Mouse (Mus musculus): ENCODE measurements around the gene Rasd1. TPM values are rescaled to one million over a fixed set of nuclear protein-coding genes. Genes with fewer than 3 reads are reported as not detected.

Rasd1 gene
- polyA plus RNA-seq, 1 experiment, result 3.7 TPM

- no peak overlapping the region for H3K4me3 ChIP-seq (ENCODE audit: insufficient read depth, low read length)
- H3K4me1 ChIP-seq (ENCODE audit: control insufficient read depth, insufficient read depth, low read length), result no peaks in the 10 kb centered on the region
- H3K27ac ChIP-seq (ENCODE audit: insufficient read depth, low read length), result no peak overlapping the region
- TF ChIP-seq CTCF (IDR thresholded peaks at IDR 0.05; ENCODE audit: extremely low read depth, insufficient read depth, low read length) (no peak), POLR2A (IDR thresholded peaks at IDR 0.05; ENCODE audit: extremely low read depth, insufficient read depth, low read length) (no peak)
These were observed 23.4 kb downstream of the Rasd1 start for GRCm38 (mm10) chr11:59941391-59941790.

- Histone ChIP-seq H3K27ac (ENCODE audit: insufficient read depth, low read length) (no peak overlapping the region), H3K4me3 (ENCODE audit: insufficient read depth, low read length) (no peak overlapping the region), H3K4me1 (ENCODE audit: control insufficient read depth, insufficient read depth, low read length) (no peaks in the 10 kb centered on the region)
- TF ChIP-seq POLR2A (IDR thresholded peaks at IDR 0.05; ENCODE audit: extremely low read depth, insufficient read depth, low read length) (no peak), CTCF (IDR thresholded peaks at IDR 0.05; ENCODE audit: extremely low read depth, insufficient read depth, low read length) (no peak)
These were observed 24.1 kb downstream of the Rasd1 start for GRCm38 (mm10) chr11:59940645-59941044.

GRCm38 (mm10) chr11:59939821-59940220, 24.9 kb downstream of the Rasd1 start:
- no peaks in the 10 kb centered on the region for H3K4me1 ChIP-seq (ENCODE audit: control insufficient read depth, insufficient read depth, low read length)
- TF ChIP-seq POLR2A (IDR thresholded peaks at IDR 0.05; ENCODE audit: extremely low read depth, insufficient read depth, low read length), result no peak
- TF ChIP-seq CTCF (IDR thresholded peaks at IDR 0.05; ENCODE audit: extremely low read depth, insufficient read depth, low read length), result no peak
- H3K27ac ChIP-seq (ENCODE audit: insufficient read depth, low read length), result no peak overlapping the region
- no peak overlapping the region for H3K4me3 ChIP-seq (ENCODE audit: insufficient read depth, low read length)

GRCm38 (mm10) chr11:59937615-59938014, 27.1 kb downstream of the Rasd1 start:
- TF ChIP-seq CTCF (IDR thresholded peaks at IDR 0.05; ENCODE audit: extremely low read depth, insufficient read depth, low read length), result no peak
- no peak for TF ChIP-seq POLR2A (IDR thresholded peaks at IDR 0.05; ENCODE audit: extremely low read depth, insufficient read depth, low read length)
- Histone ChIP-seq H3K4me3 (ENCODE audit: insufficient read depth, low read length) (no peak overlapping the region), H3K27ac (ENCODE audit: insufficient read depth, low read length) (no peak overlapping the region), H3K4me1 (ENCODE audit: control insufficient read depth, insufficient read depth, low read length) (no peaks in the 10 kb centered on the region)

- TF ChIP-seq POLR2A (IDR thresholded peaks at IDR 0.05; ENCODE audit: extremely low read depth, insufficient read depth, low read length) (no peak), CTCF (IDR thresholded peaks at IDR 0.05; ENCODE audit: extremely low read depth, insufficient read depth, low read length) (no peak)
- Histone ChIP-seq H3K27ac (ENCODE audit: insufficient read depth, low read length) (no peak overlapping the region), H3K4me3 (ENCODE audit: insufficient read depth, low read length) (no peak overlapping the region), H3K4me1 (ENCODE audit: control insufficient read depth, insufficient read depth, low read length) (no peaks in the 10 kb centered on the region)
These were observed 27.7 kb downstream of the Rasd1 start for GRCm38 (mm10) chr11:59937023-59937422.

- Histone ChIP-seq H3K27ac (ENCODE audit: insufficient read depth, low read length) (no peak overlapping the region), H3K4me3 (ENCODE audit: insufficient read depth, low read length) (no peak overlapping the region), H3K4me1 (ENCODE audit: control insufficient read depth, insufficient read depth, low read length) (no peaks in the 10 kb centered on the region)
- TF ChIP-seq CTCF (IDR thresholded peaks at IDR 0.05; ENCODE audit: extremely low read depth, insufficient read depth, low read length) (no peak), POLR2A (IDR thresholded peaks at IDR 0.05; ENCODE audit: extremely low read depth, insufficient read depth, low read length) (no peak)
These were observed 30.8 kb downstream of the Rasd1 start for GRCm38 (mm10) chr11:59933943-59934342.

GRCm38 (mm10) chr11:59932560-59933337, 32.0 kb downstream of the Rasd1 start:
- no peaks in the 10 kb centered on the region for H3K4me1 ChIP-seq (ENCODE audit: control insufficient read depth, insufficient read depth, low read length)
- no peak overlapping the region for H3K27ac ChIP-seq (ENCODE audit: insufficient read depth, low read length)
- no peak overlapping the region for H3K4me3 ChIP-seq (ENCODE audit: insufficient read depth, low read length)
- no peak for TF ChIP-seq CTCF (IDR thresholded peaks at IDR 0.05; ENCODE audit: extremely low read depth, insufficient read depth, low read length)
- TF ChIP-seq POLR2A (IDR thresholded peaks at IDR 0.05; ENCODE audit: extremely low read depth, insufficient read depth, low read length), result no peak

GRCm38 (mm10) chr11:59930031-59930430, 34.7 kb downstream of the Rasd1 start:
- H3K4me3 ChIP-seq (ENCODE audit: insufficient read depth, low read length), result no peak overlapping the region
- TF ChIP-seq CTCF (IDR thresholded peaks at IDR 0.05; ENCODE audit: extremely low read depth, insufficient read depth, low read length), result no peak
- TF ChIP-seq POLR2A (IDR thresholded peaks at IDR 0.05; ENCODE audit: extremely low read depth, insufficient read depth, low read length), result no peak
- H3K4me1 ChIP-seq (ENCODE audit: control insufficient read depth, insufficient read depth, low read length), result no peaks in the 10 kb centered on the region
- H3K27ac ChIP-seq (ENCODE audit: insufficient read depth, low read length), result no peak overlapping the region

GRCm38 (mm10) chr11:59921265-59921664, 43.5 kb downstream of the Rasd1 start:
- no peak overlapping the region for H3K4me3 ChIP-seq (ENCODE audit: insufficient read depth, low read length)
- H3K27ac ChIP-seq (ENCODE audit: insufficient read depth, low read length), result no peak overlapping the region
- H3K4me1 ChIP-seq (ENCODE audit: control insufficient read depth, insufficient read depth, low read length), result no peaks in the 10 kb centered on the region
- no peak for TF ChIP-seq CTCF (IDR thresholded peaks at IDR 0.05; ENCODE audit: extremely low read depth, insufficient read depth, low read length)
- no peak for TF ChIP-seq POLR2A (IDR thresholded peaks at IDR 0.05; ENCODE audit: extremely low read depth, insufficient read depth, low read length)

- no peak overlapping the region for H3K27ac ChIP-seq (ENCODE audit: insufficient read depth, low read length)
- TF ChIP-seq POLR2A (IDR thresholded peaks at IDR 0.05; ENCODE audit: extremely low read depth, insufficient read depth, low read length), result no peak
- no peak for TF ChIP-seq CTCF (IDR thresholded peaks at IDR 0.05; ENCODE audit: extremely low read depth, insufficient read depth, low read length)
- no peaks in the 10 kb centered on the region for H3K4me1 ChIP-seq (ENCODE audit: control insufficient read depth, insufficient read depth, low read length)
- no peak overlapping the region for H3K4me3 ChIP-seq (ENCODE audit: insufficient read depth, low read length)
These were observed 44.4 kb downstream of the Rasd1 start for GRCm38 (mm10) chr11:59920331-59920730.

Measured in cortical plate, adult 2 months (tissue).